Mouse (Mus musculus): ENCODE data around the gene Col4a3bp.

- TF ChIP-seq CTCF (IDR thresholded peaks at IDR 0.05; ENCODE audit: control insufficient read depth, insufficient read depth, low read length) (no peak), POLR2A (IDR thresholded peaks at IDR 0.05; ENCODE audit: borderline replicate concordance, control insufficient read depth, low read depth, low read length) (no peak)
Measured at GRCm38 (mm10) chr13:96664419-96664974, 122.1 kb downstream of the Col4a3bp start.

Data from bone marrow, adult 2 months (tissue).